Mouse (Mus musculus) embryonic facial prominence, embryonic 10.5 days (tissue): ENCODE results near the gene Col11a2. TPM values are rescaled to one million over a fixed set of nuclear protein-coding genes. Genes with fewer than 3 reads are reported as not detected.
A peak's percentile ranks its signal among the peaks of the same experiment; 100 is the strongest.

ENCODE experiments used
- DNase-seq: peaks from one replicate; pipeline ENCODE4 v3.0.0-alpha.2; 2017; ENCODE audit warnings: low spot score
- H3K27ac ChIP-seq: fragments of 300-500 bp; sonication (generic); replicated peaks from 2 replicates; pipeline ENCODE4 v1.5.1; 2016; ENCODE audit warnings: mild to moderate bottlenecking
- H3K27me3 ChIP-seq: fragments of 300-500 bp; sonication (generic); replicated peaks from 2 replicates; pipeline ENCODE4 v1.6.1; 2016; ENCODE audit warnings: low read depth, mild to moderate bottlenecking; ENCODE audit not compliant: poor library complexity, severe bottlenecking
- H3K36me3 ChIP-seq: fragments of 300-500 bp; sonication (generic); replicated peaks from 2 replicates; pipeline ENCODE4 v1.6.1; 2016; ENCODE audit warnings: mild to moderate bottlenecking, moderate library complexity
- H3K4me1 ChIP-seq: fragments of 300-500 bp; sonication (generic); 2 replicates; pipeline ENCODE4 v1.6.1; 2016
- H3K4me3 ChIP-seq: fragments of 300-500 bp; sonication (generic); 2 replicates; pipeline ENCODE4 v1.5.1; 2016; ENCODE audit warnings: mild to moderate bottlenecking, moderate library complexity
- H3K9me3 ChIP-seq: fragments of 300-500 bp; sonication (generic); 2 replicates; pipeline ENCODE4 v1.6.1; 2016; ENCODE audit warnings: mild to moderate bottlenecking
- WGBS: fragments of 180-500 bp; shearing (Covaris S2); methylation state at CpG from one replicate; pipeline ENCODE4 v1.1.7; 2016; 5-methylcytosine and 5-hydroxymethylcytosine counted together
- polyA plus RNA-seq: library from polyadenylated mRNA; unstranded; fragments of >200 nt; fragmentation: Nextera tagmentation; extraction: Ambion mirVana; gene quantifications from 2 replicates; pipeline ENCODE4 v1.2.1, GENCODE M21; 2016

The Col11a2 gene
- polyA plus RNA-seq, 1 experiment from 2014 or later, result 1.0 TPM

- Histone ChIP-seq H3K27ac (no peak overlapping the region), H3K4me3 (no peak overlapping the region), H3K36me3 (no peaks in the 10 kb centered on the region), H3K4me1 (peaks cover 3% of the 10 kb centered on the region; the same call in 1 of the 2 replicates), H3K9me3 (peaks cover 4% of the 10 kb centered on the region; the same call in 1 of the 2 replicates), H3K27me3 (peaks cover 8% of the 10 kb centered on the region; the same call in 1 of the 2 replicates)
- 72% methylated on average over 5 of the region's 5 CpGs for WGBS
- DNase-seq, result no peak
These were observed 60.3 kb downstream of the Col11a2 start for GRCm38 (mm10) chr17:34099531-34099930.

DNA sequence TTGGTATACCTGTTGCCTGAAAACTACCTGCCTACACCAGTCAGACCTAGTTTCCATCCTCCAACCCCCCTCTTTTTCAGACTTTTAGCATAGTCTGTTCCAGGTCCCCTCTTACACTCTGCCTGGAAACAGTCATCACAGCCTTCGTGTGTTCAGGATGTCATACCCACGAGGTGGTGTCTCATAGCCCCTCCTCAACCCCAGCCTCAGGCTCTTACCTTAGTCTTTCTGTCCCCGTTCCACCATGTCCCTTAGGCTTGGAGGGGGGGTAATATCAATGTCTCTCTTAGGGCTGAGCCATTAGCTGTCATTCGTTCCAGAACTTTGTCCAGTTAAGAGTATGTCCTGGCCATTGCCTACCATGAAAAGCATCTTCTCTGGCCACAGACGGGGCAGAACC is 61.9 kb downstream of the Col11a2 start:
- no peak overlapping the region for H3K4me3 ChIP-seq
- H3K36me3 ChIP-seq, result no peaks in the 10 kb centered on the region
- H3K4me1 ChIP-seq, result peaks cover 3% of the 10 kb centered on the region; the same call in 1 of the 2 replicates
- no peaks in the 10 kb centered on the region for H3K9me3 ChIP-seq
- H3K27me3 ChIP-seq, result peaks cover 8% of the 10 kb centered on the region; the same call in 1 of the 2 replicates
- DNase-seq, result no peak
- 35% methylated on average over 5 of the region's 5 CpGs for WGBS
- H3K27ac ChIP-seq, result no peak overlapping the region

GRCm38 (mm10) chr17:34101604-34102032 is 62.4 kb downstream of the Col11a2 start:
- Histone ChIP-seq H3K4me3 (peak overlapping the region; percentile 31; the same call in 1 of the 2 replicates), H3K27me3 (peaks cover 8% of the 10 kb centered on the region; the same call in 1 of the 2 replicates), H3K4me1 (peaks cover 3% of the 10 kb centered on the region; the same call in 1 of the 2 replicates), H3K9me3 (no peaks in the 10 kb centered on the region), H3K36me3 (no peaks in the 10 kb centered on the region), H3K27ac (no peak overlapping the region)
- 10% methylated on average over 12 of the region's 12 CpGs for WGBS
- peak; percentile 93 for DNase-seq

DNA sequence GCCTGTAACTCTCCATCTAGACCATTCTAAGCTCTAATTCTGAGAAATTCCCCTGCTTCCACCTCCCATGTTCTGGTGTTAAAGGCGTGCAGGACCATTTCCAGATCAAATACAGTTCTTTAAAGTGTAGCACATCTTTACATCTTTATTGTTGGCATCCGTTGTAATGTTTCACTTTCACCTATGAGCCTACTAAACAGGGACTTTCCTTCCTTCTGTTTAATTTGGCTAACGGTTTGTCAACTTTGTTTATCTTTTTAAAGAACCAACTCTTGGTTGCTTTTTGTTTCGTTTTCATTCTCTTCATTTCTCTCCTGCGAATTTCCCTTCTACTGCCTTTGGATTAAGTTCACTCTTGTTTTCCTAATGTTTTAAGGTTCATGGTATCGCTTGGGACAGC is 63.6 kb downstream of the Col11a2 start:
- peaks cover 3% of the 10 kb centered on the region; the same call in 1 of the 2 replicates for H3K4me1 ChIP-seq
- no peak for DNase-seq
- 79% methylated on average over 6 of the region's 6 CpGs for WGBS
- H3K9me3 ChIP-seq, result no peaks in the 10 kb centered on the region
- 0 out of 2 replicates have a peak, but pooled peaks cover 4% of the 10 kb centered on the region for H3K36me3 ChIP-seq
- no peak overlapping the region for H3K4me3 ChIP-seq
- H3K27ac ChIP-seq, result no peak overlapping the region
- H3K27me3 ChIP-seq, result peaks cover 8% of the 10 kb centered on the region; the same call in 1 of the 2 replicates

DNA sequence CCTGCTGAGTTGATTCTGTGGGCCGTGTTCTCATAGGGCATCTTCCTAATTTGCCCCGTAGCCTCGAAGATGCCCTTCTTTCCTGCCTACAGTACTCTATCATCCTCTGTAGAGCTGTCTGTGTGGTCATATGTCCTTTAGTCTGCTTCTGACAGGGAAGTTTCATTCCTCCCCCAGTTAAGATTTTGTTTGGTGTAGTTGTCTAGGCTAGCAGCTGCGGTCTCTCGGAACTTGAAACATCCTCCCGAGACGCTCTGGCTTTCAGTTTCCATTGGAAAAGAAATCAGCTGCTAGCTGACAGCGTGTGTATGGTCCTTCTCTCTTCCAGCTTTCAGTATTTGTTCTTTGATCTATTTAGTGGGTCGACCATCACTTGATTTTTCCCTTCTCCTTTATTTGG is 65.6 kb downstream of the Col11a2 start:
- Histone ChIP-seq H3K36me3 (peaks cover 17% of the 10 kb centered on the region), H3K27ac (no peak overlapping the region), H3K4me3 (no peak overlapping the region), H3K4me1 (peaks cover 3% of the 10 kb centered on the region; the same call in 1 of the 2 replicates), H3K9me3 (no peaks in the 10 kb centered on the region), H3K27me3 (peaks cover 8% of the 10 kb centered on the region; the same call in 1 of the 2 replicates)
- 88% methylated on average over 9 of the region's 9 CpGs for WGBS
- DNase-seq, result no peak

- no peak for DNase-seq
- Histone ChIP-seq H3K9me3 (no peaks in the 10 kb centered on the region), H3K4me1 (peaks cover 11% of the 10 kb centered on the region; the same call in 1 of the 2 replicates), H3K36me3 (peaks cover 35% of the 10 kb centered on the region), H3K4me3 (no peak overlapping the region), H3K27ac (no peak overlapping the region), H3K27me3 (no peaks in the 10 kb centered on the region)
- WGBS, result 87% methylated on average over 7 of the region's 7 CpGs
These were observed 67.3 kb downstream of the Col11a2 start for GRCm38 (mm10) chr17:34106555-34106954.

GRCm38 (mm10) chr17:34107109-34107867 is 68.1 kb downstream of the Col11a2 start:
- Histone ChIP-seq H3K36me3 (peaks cover 42% of the 10 kb centered on the region), H3K4me3 (no peak overlapping the region), H3K27ac (no peak overlapping the region), H3K4me1 (0 out of 2 replicates have a peak, but pooled peaks cover 8% of the 10 kb centered on the region), H3K27me3 (no peaks in the 10 kb centered on the region), H3K9me3 (no peaks in the 10 kb centered on the region)
- no peak for DNase-seq
- WGBS, result 83% methylated on average over 7 of the region's 7 CpGs

DNA sequence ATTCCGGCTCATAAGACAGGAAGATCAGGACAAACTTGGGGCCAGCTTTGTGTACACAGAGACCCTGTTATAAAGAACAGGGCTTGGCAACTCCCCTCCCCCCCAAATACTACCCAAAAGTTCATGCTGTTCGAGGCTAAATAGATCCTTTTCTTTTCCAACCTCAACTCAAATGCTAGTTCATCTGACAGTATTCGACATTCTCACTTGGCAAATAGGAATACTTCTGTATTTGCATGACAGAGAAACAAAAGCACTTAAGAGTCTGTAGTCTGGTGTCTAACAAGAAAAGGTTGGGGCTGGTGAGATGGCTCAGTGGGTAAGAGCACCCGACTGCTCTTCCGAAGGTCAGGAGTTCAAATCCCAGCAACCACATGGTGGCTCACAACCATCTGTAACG is 69.2 kb downstream of the Col11a2 start:
- no peak overlapping the region for H3K4me3 ChIP-seq
- 0 out of 2 replicates have a peak, but pooled peaks cover 8% of the 10 kb centered on the region for H3K4me1 ChIP-seq
- no peak overlapping the region for H3K27ac ChIP-seq
- WGBS, result 80% methylated on average over 6 of the region's 6 CpGs
- H3K9me3 ChIP-seq, result no peaks in the 10 kb centered on the region
- DNase-seq, result no peak
- no peaks in the 10 kb centered on the region for H3K27me3 ChIP-seq
- H3K36me3 ChIP-seq, result peaks cover 54% of the 10 kb centered on the region

DNA sequence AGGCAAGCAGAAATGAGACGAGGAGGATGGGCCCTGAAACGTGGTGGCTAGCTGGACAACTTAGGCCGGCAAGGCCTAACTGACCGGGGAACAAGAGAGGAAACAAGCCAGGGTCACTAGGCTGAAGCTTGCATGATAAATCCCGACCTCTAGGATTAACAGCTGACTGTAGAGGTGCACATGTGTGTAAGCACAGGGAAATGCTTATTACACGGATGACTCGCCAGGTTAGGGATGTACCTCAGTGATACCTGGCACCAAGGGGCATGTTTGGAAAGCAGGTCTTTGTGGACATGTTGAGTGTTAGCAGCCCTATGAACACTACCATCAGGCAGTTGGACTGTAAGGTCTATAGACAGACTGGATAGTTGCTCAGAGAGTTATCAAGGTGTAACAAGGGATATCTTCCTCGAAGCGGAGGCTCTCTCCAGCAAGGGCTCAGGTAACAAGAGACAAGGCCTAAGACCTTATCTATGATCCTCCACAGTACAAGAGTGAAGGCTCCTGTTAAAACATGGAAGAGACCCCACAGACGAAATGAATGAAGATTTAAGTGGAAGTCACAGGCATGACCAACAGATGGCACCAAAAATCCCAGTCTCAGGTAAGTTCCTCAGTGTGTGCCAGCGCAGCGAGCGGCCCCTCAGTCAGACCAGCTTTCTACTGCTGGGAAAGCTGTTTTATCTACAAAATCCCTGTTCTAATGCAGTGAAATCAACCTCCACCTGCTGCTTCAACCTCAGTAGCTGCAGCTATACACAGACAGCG is 70.0 kb downstream of the Col11a2 start:
- H3K4me3 ChIP-seq, result no peak overlapping the region
- no peaks in the 10 kb centered on the region for H3K27me3 ChIP-seq
- H3K9me3 ChIP-seq, result no peaks in the 10 kb centered on the region
- H3K4me1 ChIP-seq, result 0 out of 2 replicates have a peak, but pooled peaks cover 8% of the 10 kb centered on the region
- H3K27ac ChIP-seq, result no peak overlapping the region
- 83% methylated on average over 14 of the region's 14 CpGs for WGBS
- peaks cover 61% of the 10 kb centered on the region for H3K36me3 ChIP-seq
- DNase-seq, result no peak

GRCm38 (mm10) chr17:34109806-34110195 is 70.6 kb downstream of the Col11a2 start:
- Histone ChIP-seq H3K4me1 (peaks cover 11% of the 10 kb centered on the region; the same call in 1 of the 2 replicates), H3K27me3 (no peaks in the 10 kb centered on the region), H3K36me3 (peaks cover 67% of the 10 kb centered on the region), H3K4me3 (no peak overlapping the region), H3K9me3 (no peaks in the 10 kb centered on the region), H3K27ac (no peak overlapping the region)
- DNase-seq, result no peak
- 66% methylated on average over 3 of the region's 3 CpGs for WGBS

DNA sequence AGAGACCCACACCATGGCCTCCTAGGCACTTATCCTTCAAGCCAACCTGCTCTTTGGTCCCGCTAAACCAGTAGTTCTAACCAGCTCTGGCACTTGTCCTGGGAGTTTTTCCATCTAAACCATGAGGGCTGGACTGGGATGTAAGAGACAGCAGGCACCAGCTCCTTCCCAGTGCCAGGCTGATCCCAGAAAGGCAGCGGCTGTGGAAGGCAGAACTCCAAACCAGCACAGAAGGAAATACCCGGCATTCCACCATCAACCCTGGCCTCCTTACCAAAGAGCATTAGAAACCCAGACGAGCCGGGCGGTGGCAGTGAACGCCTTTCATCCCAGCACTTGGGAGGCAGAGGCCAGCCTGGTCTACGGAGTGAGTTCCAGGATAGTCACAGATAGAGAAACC is 71.1 kb downstream of the Col11a2 start:
- DNase-seq, result no peak
- no peaks in the 10 kb centered on the region for H3K27me3 ChIP-seq
- WGBS, result 67% methylated on average over 8 of the region's 8 CpGs
- no peaks in the 10 kb centered on the region for H3K9me3 ChIP-seq
- H3K36me3 ChIP-seq, result peaks cover 72% of the 10 kb centered on the region
- no peak overlapping the region for H3K27ac ChIP-seq
- peaks cover 14% of the 10 kb centered on the region for H3K4me1 ChIP-seq
- H3K4me3 ChIP-seq, result no peak overlapping the region

DNA sequence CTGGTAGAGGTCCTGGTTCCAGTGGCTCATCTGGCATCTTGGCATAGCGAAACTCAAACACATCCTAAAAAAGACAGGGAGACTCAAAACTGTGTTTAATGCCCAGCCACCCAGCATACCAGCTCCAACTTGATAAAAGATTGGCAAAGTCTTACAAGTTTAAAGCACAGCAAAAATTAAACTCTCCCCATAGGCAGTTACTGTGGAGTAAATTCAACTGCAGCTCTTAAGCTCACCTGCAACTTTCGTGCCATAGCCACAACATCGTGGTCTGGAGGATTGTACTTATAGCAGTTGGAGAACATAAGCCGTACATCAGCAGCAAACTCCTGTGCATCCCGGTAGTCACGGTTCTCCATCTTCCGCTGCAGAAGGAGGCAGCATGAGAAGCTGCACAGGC is 74.9 kb downstream of the Col11a2 start:
- peaks cover 29% of the 10 kb centered on the region for H3K4me1 ChIP-seq
- H3K9me3 ChIP-seq, result no peaks in the 10 kb centered on the region
- H3K4me3 ChIP-seq, result no peak overlapping the region
- peaks cover 100% of the 10 kb centered on the region for H3K36me3 ChIP-seq
- DNase-seq, result no peak
- H3K27ac ChIP-seq, result no peak overlapping the region
- H3K27me3 ChIP-seq, result no peaks in the 10 kb centered on the region
- 92% methylated on average over 7 of the region's 7 CpGs for WGBS
